ENCODE assay signal across 18 mouse cellular contexts in the genomic region with DNA sequence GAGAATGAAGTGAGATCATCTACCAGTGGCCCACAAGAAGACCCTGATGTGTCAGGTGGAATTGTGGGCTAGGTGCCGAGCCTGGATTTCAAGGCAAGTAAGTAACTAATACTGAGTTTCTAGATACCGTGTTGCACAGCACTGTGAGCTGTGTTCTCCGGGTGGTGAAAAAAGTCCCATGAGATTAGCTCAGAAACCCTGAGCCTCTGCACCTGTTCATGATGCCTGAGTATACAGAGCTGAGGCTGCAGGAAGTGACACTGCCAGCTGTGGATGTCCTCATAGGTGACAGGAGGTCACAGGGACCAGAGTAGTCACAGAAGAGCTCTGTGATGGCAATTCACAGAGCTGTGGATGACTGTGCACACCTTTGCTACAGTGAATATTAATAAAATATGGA.
DNase-seq lines count a peak whose midpoint lies in the region.
"Had no signal": no experiment of that assay in that cellular context is flagged by ENCODE, and none has a peak within 500 bp of the region (broad histone marks: within the 10 kb centered on the region; RNA-seq: fewer than 3 reads in every experiment).

No protein-coding gene starts in this region.

- DNase-seq in gastrocnemius, adult 18-20 months (ENCODE audit: low spot score) = peak; percentile 42
- DNase-seq in gastrocnemius, postnatal 4 days (ENCODE audit: low spot score in 2 of 2) = no peak
- DNase-seq in testis, postnatal 14 days (ENCODE audit: low spot score) = peak; percentile 7
- no peak for DNase-seq in testis, postnatal 10 days (ENCODE audit: low spot score)
- peak; percentile 84 for DNase-seq in skeletal muscle tissue, adult 2 months (ENCODE audit: low read depth, low spot score)
- DNase-seq in lung, postnatal 14 days = no peak
- DNase-seq: adrenal gland, adult 2 months; adrenal gland, postnatal 25 days; B cell, adult 2 months; cerebellum, adult 11-12 months; cerebellum, adult 8-10 months; cerebellum, postnatal 10 days; cerebellum, postnatal 36 days; embryo, embryonic 11 days; heart, adult 18-20 months; heart, postnatal 10 days; heart, postnatal 4 days; kidney, adult 18-20 months had no signal

Comparison
In these comparisons a context has a peak if more than half of its experiments do, and no peak if none do; other contexts are left out.
1. DNase-seq: peak in gastrocnemius, adult 18-20 months (single experiment), testis, postnatal 14 days (single experiment) and skeletal muscle tissue, adult 2 months (single experiment); none in gastrocnemius, postnatal 4 days (0 of 2), testis, postnatal 10 days (single experiment) and lung, postnatal 14 days (single experiment).